ENCODE assay signal across 9 mouse cellular contexts in genomic region chr12:109068167-109068653, GRCm38 (mm10). TPM values are rescaled to one million over a fixed set of nuclear protein-coding genes. Genes with fewer than 3 reads are reported as not detected.
DNase-seq lines count a peak whose midpoint lies in the region; ATAC-seq and TF ChIP-seq lines count a peak whose summit lies in the region.
"Had no signal": no experiment of that assay in that cellular context is flagged by ENCODE, and none has a peak within 500 bp of the region (broad histone marks: within the 10 kb centered on the region; RNA-seq: fewer than 3 reads in every experiment).

Begain (minus strand) TSS chr12:109068217.

- 3% methylated on average over 47 of the region's 48 CpGs for WGBS in heart, adult 2 months
- WGBS in midbrain, embryonic 11.5 days: 2% methylated on average over 36 of the region's 48 CpGs

- H3K27ac ChIP-seq in heart, adult 2 months: no peak within 1 kb of the TSS
- H3K27ac ChIP-seq in testis, adult 2 months (ENCODE audit: control insufficient read depth, insufficient read depth, low read depth, low read length): no peak within 1 kb of the TSS
- H3K27ac ChIP-seq in midbrain, embryonic 11.5 days (ENCODE audit: low read depth, low read length): no peak within 1 kb of the TSS

- no peaks in the 10 kb centered on the region for H3K79me2 ChIP-seq in heart, adult 2 months (replicated peaks; ENCODE audit: control insufficient read depth, insufficient read depth, low read length)

- no peak for TF ChIP-seq POLR2A in heart, adult 2 months (IDR thresholded peaks at IDR 0.05; ENCODE audit: insufficient read depth, low read depth, low read length)
- no peak for TF ChIP-seq POLR2A in testis, adult 2 months (IDR thresholded peaks at IDR 0.05; ENCODE audit: control insufficient read depth, low read depth, low read length)

- no peaks in the 10 kb centered on the region for H3K4me1 ChIP-seq in heart, adult 2 months (ENCODE audit: control insufficient read depth, insufficient read depth, low read length)
- peaks cover 15% of the 10 kb centered on the region for H3K4me1 ChIP-seq in testis, adult 2 months (ENCODE audit: control insufficient read depth, insufficient read depth, low read length)
- H3K4me1 ChIP-seq in midbrain, embryonic 11.5 days (ENCODE audit: control insufficient read depth, insufficient read depth, low read length): peaks cover 5% of the 10 kb centered on the region; the same call in 1 of the 2 replicates

- no peak for TF ChIP-seq CTCF in heart, adult 2 months (IDR thresholded peaks at IDR 0.05)
- no peak for TF ChIP-seq CTCF in testis, adult 2 months (IDR thresholded peaks at IDR 0.05; ENCODE audit: control insufficient read depth, insufficient read depth, insufficient replicate concordance, low read depth, low read length)

- H3K9me3 ChIP-seq in midbrain, embryonic 11.5 days (ENCODE audit: control insufficient read depth, low read length): no peaks in the 10 kb centered on the region

- H3K4me3 ChIP-seq in heart, adult 2 months: peak within 1 kb of the TSS; percentile 36; the same call in 1 of the 2 replicates
- peak within 1 kb of the TSS; percentile 44 for H3K4me3 ChIP-seq in testis, adult 2 months (ENCODE audit: control insufficient read depth, low read depth, low read length)
- peak within 1 kb of the TSS; percentile 63 for H3K4me3 ChIP-seq in midbrain, embryonic 11.5 days (ENCODE audit: low read depth, low read length)

- H3K27me3 ChIP-seq in heart, adult 2 months (ENCODE audit: control insufficient read depth, insufficient read depth, low read length): no peaks in the 10 kb centered on the region
- no peaks in the 10 kb centered on the region for H3K27me3 ChIP-seq in testis, adult 2 months (ENCODE audit: control insufficient read depth, insufficient read depth, low read length)
- no peaks in the 10 kb centered on the region for H3K27me3 ChIP-seq in midbrain, embryonic 11.5 days (ENCODE audit: control insufficient read depth, insufficient read depth, low read length)

- DNase-seq in heart, adult 2 months: no peak
- no peak for DNase-seq in heart, postnatal 4 days
- no peak for DNase-seq in testis, postnatal 10 days (ENCODE audit: low spot score)
- DNase-seq in midbrain, embryonic 11.5 days (ENCODE audit: low spot score, missing footprints): peak; percentile 91
- no peak for DNase-seq in urinary bladder, postnatal 10 days (ENCODE audit: low spot score)
- no peak for DNase-seq in adrenal gland, adult 8-10 months

- ATAC-seq in inflammation-experienced regulatory T-cells, adult 6 months: peak; percentile 44
- 0 out of 2 replicates have a peak, but pooled peaks have one; percentile 72 for ATAC-seq in midbrain, embryonic 11.5 days (ENCODE audit: low FRiP score)

- intact Hi-C loops in heart, adult 2 months (cut with DNase I): no loop called here

- H3K4me2 ChIP-seq in midbrain, embryonic 11.5 days: peak within 1 kb of the TSS; percentile 85

- H3K9ac ChIP-seq in heart, adult 2 months (ENCODE audit: low read depth, low read length): peak within 1 kb of the TSS; percentile 27; the same call in 1 of the 2 replicates
- peak within 1 kb of the TSS; percentile 79 for H3K9ac ChIP-seq in midbrain, embryonic 11.5 days (ENCODE audit: low read length)

- no peak for TF ChIP-seq EP300 in heart, adult 2 months (IDR thresholded peaks at IDR 0.05; ENCODE audit: insufficient read depth, low read depth, low read length)

- no peaks in the 10 kb centered on the region for H3K36me3 ChIP-seq in heart, adult 2 months (ENCODE audit: control insufficient read depth, insufficient read depth, low read length)
- no peaks in the 10 kb centered on the region for H3K36me3 ChIP-seq in testis, adult 2 months (ENCODE audit: control insufficient read depth, insufficient read depth, low read length)
- no peaks in the 10 kb centered on the region for H3K36me3 ChIP-seq in midbrain, embryonic 11.5 days (ENCODE audit: control insufficient read depth, insufficient read depth, low read length)
- H3K36me3 ChIP-seq: G1E had no signal

RNA-seq across cellular contexts. Expression of gene Begain, which starts in this region (rescaled TPM):
- under 1 TPM; 0.08 to 0.23 TPM for total RNA-seq in heart, adult 2 months (2021)
- 0.41 and 0.74 TPM in 2 replicates for polyA plus RNA-seq in heart, adult 2 months (2012; rRNA removed)
- total RNA-seq in heart, postnatal 4 days (2021): 1 to 10 TPM; 2.1 to 2.6 TPM
- polyA plus RNA-seq in testis, adult 2 months (2012; rRNA removed): 4.6 TPM in 2 replicates
- polyA plus RNA-seq in inflammation-experienced regulatory T-cells, adult 6 months (2017; shearing (Covaris generic)): under 1 TPM in 1 of 3 experiments, not detected in 2; 0.24 TPM
- polyA plus RNA-seq in midbrain, embryonic 11.5 days (2014; fragmentation: Nextera tagmentation; extraction: Ambion mirVana): 9.2 and 9.3 TPM in 2 replicates
- total RNA-seq in adrenal gland, adult 8-10 months (2022): 1 to 10 TPM; 2.4 to 8.2 (median 4.5) TPM
- total RNA-seq: G1E had no signal
- polyA plus RNA-seq: G1E had no signal

Comparison
In these comparisons a context has a peak if more than half of its experiments do, and no peak if none do; other contexts are left out.
1. Peak in ATAC-seq in inflammation-experienced regulatory T-cells, adult 6 months; RNA of the gene not detected or under 1 TPM.